Mouse (Mus musculus) ZHBTc4 (cell line): ENCODE results near the gene Ehbp1.
A peak's percentile ranks its signal among the peaks of the same experiment; 100 is the strongest.

Experiments used
- DNase-seq: peaks from one replicate; pipeline ENCODE4 v3.0.0-alpha.2; 2011; ENCODE audit warnings: low read depth, low spot score

The Ehbp1 gene

GRCm38 (mm10) chr11:22342242-22343207, at the start of gene Ehbp1:
Ehbp1 (minus strand) TSS chr11:22342292.
- peak; percentile 89 for DNase-seq

- DNase-seq = no peak
Observed at GRCm38 (mm10) chr11:22387472-22388098, 45.5 kb upstream of the Ehbp1 start.

GRCm38 (mm10) chr11:22383532-22383931, 41.4 kb upstream of the Ehbp1 start:
- DNase-seq = no peak

- DNase-seq = no peak
Observed at GRCm38 (mm10) chr11:22374811-22375210, 32.7 kb upstream of the Ehbp1 start.

- DNase-seq = no peak
Observed at GRCm38 (mm10) chr11:22373290-22373674, 31.2 kb upstream of the Ehbp1 start.

DNA sequence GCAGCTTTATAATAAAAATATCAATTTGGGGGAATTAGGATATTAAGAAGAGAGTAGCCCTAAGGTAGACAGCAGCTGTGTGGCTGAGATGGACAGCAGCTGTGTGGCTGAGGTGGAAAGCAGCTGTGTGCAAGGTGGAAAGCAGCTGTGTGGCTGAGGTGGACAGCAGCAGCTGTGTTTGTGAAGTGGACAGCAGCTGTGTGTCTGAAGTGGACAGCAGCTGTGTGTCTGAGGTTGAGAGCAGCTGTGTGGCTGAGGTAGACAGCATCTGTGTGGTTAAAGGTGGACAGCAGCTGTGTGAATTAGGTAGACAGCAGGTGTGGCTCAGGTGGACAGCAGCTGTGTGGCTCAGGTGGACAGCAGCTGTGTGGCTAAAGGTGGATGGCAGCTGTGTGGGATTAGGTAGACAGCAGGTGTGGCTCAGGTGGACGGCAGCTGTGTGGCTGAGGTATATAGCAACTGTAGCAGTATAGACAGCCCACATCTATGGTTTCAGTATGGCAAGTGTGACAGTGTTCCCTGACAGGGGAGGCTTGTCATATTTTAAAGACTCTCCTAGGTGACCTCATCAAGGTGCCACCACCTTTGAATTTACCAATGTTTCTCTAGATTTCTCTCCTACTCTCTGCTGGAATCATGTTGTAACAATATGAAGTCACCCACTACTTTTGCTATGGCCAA, 30.7 kb upstream of the Ehbp1 start:
- no peak for DNase-seq

- DNase-seq = no peak
Observed at GRCm38 (mm10) chr11:22369841-22370240, 27.7 kb upstream of the Ehbp1 start.

- DNase-seq = no peak
Observed at GRCm38 (mm10) chr11:22368621-22369020, 26.5 kb upstream of the Ehbp1 start.

DNA sequence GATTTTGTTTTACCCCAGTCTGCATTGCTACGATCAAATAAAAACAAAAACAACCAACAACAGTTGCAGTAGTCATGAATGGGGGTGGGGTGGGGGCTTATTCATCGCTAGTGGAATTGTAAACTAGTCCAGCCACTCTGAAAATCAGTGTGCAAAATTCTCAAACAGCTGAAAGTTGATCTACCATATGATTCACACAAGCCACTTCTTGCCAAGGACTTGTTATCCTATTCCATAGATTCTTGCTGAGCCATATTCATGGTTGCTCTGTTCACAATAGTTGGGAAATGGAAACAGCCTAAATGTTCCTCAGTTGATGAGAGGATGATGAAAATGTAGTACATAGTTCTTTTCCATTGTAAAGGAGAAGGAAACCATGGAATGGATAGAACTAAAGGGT, 24.4 kb upstream of the Ehbp1 start:
- DNase-seq = no peak

DNA sequence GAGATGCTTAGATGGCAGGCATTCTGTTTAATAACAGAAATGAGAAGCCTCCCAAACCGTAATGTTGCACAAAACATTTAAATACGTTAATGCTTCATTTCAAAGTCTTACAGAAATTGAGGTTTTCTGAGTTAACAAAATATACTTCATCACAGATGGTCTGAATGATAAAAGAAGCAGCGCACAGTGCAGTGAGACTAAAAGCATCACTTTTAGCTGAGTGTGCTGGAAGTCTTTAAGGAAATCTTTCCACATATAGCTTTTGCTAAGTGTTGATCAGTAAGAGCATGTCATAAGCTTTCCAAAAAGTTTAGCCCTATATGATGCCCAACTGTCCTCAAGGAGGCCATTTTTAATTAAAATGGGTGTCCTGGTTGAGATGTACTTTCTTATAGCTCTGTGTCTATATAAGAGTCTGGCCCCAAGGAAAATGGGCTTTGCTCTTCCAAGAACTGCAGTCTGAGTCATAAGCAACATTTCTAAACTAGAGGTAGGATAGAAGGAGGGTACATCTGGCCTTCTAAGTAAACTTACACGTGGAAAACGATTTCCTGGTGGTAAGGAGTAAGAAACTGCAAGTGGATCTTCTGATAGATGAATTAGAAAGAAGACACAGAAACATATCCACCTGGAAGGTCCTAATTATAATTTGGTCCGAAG, 12.0 kb upstream of the Ehbp1 start:
- DNase-seq = no peak

- no peak for DNase-seq
Observed at GRCm38 (mm10) chr11:22349945-22350344, 7.9 kb upstream of the Ehbp1 start.

DNA sequence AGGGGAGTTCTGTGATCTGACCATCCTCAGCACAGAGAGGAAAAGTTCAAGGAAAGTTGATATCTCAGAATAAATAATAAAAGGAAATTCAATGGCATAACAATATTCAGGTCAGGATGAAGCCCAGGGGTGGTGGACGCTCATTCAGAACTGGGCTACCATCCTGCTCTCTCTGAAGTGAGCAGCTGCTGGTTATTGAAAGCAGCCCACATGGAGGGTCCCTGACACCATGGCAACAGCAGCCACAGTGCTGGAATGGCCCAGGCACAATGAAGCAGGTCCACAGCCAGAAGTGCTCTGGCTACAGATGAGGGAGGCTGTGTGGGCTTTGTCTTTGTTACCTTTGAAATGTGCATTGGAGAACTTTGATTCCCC, 6.4 kb upstream of the Ehbp1 start:
- no peak for DNase-seq

GRCm38 (mm10) chr11:22347651-22348535, 5.8 kb upstream of the Ehbp1 start:
- no peak for DNase-seq

DNA sequence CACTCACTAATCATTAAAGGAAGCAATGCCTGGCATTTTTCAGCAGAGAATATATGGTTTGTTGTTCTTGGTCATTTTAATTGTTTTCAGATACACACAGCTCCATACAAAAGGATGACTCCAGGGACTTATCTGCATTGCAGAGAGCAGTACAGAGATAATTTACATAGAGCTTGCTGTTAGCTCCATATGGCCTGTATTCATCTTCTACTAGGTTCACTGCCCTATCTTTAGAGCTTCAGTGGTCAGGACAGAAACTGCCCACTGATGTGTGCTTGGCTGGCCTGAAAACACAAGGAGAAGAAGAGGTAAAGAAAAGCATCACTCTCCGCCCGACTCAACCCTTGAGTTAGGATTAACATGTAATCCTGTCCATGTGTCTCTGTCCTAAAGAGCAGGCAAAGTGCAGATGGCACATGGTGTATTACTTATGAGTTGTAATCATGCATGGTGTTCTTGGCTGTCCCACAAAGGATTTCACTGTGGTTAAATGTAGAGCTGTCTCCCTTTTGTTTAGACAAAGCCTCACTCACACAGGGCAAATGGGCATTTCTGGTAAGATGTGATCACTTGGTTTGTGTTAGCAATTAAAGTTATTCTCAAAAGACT, 14.7 kb downstream of the Ehbp1 start:
- no peak for DNase-seq

GRCm38 (mm10) chr11:22317824-22318411, 24.2 kb downstream of the Ehbp1 start:
- no peak for DNase-seq

DNA sequence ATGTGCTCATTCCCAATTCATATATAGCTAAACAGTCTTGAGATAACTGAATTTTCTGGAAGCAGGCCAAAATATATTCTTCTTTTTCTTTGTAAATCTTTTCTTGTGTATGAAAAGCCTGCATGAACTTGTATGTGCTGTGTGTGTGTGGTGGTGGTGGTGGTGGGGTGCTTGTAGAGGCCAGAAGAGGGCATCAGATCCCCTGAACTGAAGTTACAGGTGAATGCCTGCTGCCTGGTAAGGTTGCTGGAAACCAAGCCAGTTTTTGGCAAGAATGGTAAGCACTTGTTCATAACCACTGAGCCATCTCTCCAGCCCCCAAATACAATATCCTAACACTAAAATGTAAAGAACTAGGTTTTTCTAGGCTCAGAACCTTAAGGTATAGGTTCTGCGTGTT, 26.3 kb downstream of the Ehbp1 start:
- peak; percentile 59 for DNase-seq

- no peak for DNase-seq
Observed at GRCm38 (mm10) chr11:22301164-22301563, 40.9 kb downstream of the Ehbp1 start.

- DNase-seq = no peak
Observed at GRCm38 (mm10) chr11:22289164-22289563, 52.9 kb downstream of the Ehbp1 start.

DNA sequence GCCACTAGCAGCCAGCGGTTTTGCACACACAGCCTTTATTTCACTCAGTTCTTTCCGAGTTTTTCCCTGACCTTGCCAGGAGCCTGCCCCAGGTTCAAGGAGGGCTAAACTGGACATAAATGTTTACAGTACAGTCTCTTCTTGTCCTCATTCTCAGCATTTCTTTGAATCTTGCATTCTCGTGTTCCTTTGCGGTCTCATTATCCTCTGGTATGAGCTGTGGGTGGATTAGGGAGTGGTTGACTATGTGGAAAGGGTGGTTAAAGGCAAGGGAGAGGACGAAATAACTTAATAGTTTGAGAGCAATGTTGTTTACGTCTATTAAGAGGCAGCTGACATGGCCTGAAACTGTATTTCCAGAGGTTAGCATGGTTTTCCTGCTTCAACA, 54.6 kb downstream of the Ehbp1 start:
- DNase-seq = no peak

DNA sequence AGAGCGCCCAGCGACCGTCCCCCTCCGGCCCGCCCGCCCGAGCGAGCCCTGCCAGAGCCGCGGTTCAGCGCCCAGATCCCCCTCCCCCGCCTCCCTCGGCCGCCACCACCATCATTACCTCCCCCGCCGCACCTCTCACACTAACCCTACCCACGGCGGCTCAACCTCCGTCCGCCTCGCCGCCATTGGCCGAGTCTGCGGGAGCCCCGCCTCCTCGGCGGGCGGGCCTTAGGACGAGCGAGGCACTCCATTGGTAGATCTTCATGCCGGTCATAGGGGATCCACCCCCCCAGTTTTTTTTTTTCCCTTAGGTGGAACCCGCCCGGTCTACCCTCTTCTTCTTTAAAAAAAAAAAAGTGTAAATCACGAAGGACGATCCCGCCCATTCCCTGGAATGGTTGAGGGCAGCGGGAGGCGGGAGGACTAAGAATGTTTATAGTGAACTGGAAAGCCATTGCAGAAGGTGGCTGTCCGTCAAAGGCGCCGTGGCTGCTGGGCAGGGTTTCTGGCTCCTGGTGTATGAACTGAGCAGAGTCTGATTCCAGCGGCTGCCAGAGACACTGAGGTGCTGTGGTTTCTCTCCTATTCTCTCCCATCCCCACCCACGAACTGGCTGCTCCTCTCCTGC, 55.1 kb downstream of the Ehbp1 start:
- peak; percentile 98 for DNase-seq
